Mouse (Mus musculus): ENCODE measurements at regions not wholly inside any gene's neighbourhood (a gene's known extent, or its start where the extent isn't known, plus 50 kb on each side); places are given as distances from the start of the nearest gene placed in this dataset.

- TF ChIP-seq CTCF (IDR thresholded peaks at IDR 0.05; ENCODE audit: insufficient read depth, low read depth, low read length) (no peak), POLR2A (IDR thresholded peaks at IDR 0.05; ENCODE audit: insufficient read depth, low read depth, low read length) (no peak)
These were observed 201.9 kb downstream of the Psat1 start for GRCm38 (mm10) chr19:15745026-15745777.
